Mouse (Mus musculus) embryonic facial prominence, embryonic 10.5 days (tissue): Measurements from ENCODE around the gene Med13l. TPM values are rescaled to one million over a fixed set of nuclear protein-coding genes. Genes with fewer than 3 reads are reported as not detected.

Source experiments
- DNase-seq: peaks from one replicate; pipeline ENCODE4 v3.0.0-alpha.2; 2017; ENCODE audit warnings: low spot score
- H3K27ac ChIP-seq: fragments of 300-500 bp; sonication (generic); replicated peaks from 2 replicates; pipeline ENCODE4 v1.5.1; 2016; ENCODE audit warnings: mild to moderate bottlenecking
- H3K27me3 ChIP-seq: fragments of 300-500 bp; sonication (generic); replicated peaks from 2 replicates; pipeline ENCODE4 v1.6.1; 2016; ENCODE audit warnings: low read depth, mild to moderate bottlenecking; ENCODE audit not compliant: poor library complexity, severe bottlenecking
- H3K36me3 ChIP-seq: fragments of 300-500 bp; sonication (generic); replicated peaks from 2 replicates; pipeline ENCODE4 v1.6.1; 2016; ENCODE audit warnings: mild to moderate bottlenecking, moderate library complexity
- H3K4me1 ChIP-seq: fragments of 300-500 bp; sonication (generic); 2 replicates; pipeline ENCODE4 v1.6.1; 2016
- H3K4me3 ChIP-seq: fragments of 300-500 bp; sonication (generic); 2 replicates; pipeline ENCODE4 v1.5.1; 2016; ENCODE audit warnings: mild to moderate bottlenecking, moderate library complexity
- H3K9me3 ChIP-seq: fragments of 300-500 bp; sonication (generic); 2 replicates; pipeline ENCODE4 v1.6.1; 2016; ENCODE audit warnings: mild to moderate bottlenecking
- WGBS: fragments of 180-500 bp; shearing (Covaris S2); methylation state at CpG from one replicate; pipeline ENCODE4 v1.1.7; 2016; 5-methylcytosine and 5-hydroxymethylcytosine counted together
- polyA plus RNA-seq: library from polyadenylated mRNA; unstranded; fragments of >200 nt; fragmentation: Nextera tagmentation; extraction: Ambion mirVana; gene quantifications from 2 replicates; pipeline ENCODE4 v1.2.1, GENCODE M21; 2016

Gene Med13l
- polyA plus RNA-seq, 1 experiment from 2014 or later: 11.6 TPM

DNA sequence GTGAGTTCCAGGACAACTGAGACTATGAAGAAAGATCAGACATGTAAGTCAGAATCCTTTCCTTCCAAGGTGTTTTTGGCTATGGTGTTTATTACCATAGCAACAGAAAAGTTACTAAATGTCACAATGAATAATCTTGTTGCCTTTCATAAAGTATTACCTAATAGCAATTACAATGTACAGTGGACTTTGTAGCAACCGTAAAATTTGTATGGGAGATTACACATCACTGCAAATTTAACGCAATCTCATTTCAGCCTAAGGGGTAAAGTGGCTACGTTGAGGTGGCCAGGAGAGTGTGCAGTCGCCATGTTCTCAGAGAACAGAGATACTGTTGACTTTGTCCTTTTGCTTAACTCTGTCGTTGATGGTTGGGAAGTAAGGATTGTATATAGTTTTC, 61.9 kb downstream of the Med13l start:
- Histone ChIP-seq H3K27me3 (no peaks in the 10 kb centered on the region), H3K4me1 (peaks cover 44% of the 10 kb centered on the region), H3K9me3 (no peaks in the 10 kb centered on the region), H3K27ac (no peak overlapping the region), H3K36me3 (no peaks in the 10 kb centered on the region), H3K4me3 (no peak overlapping the region)
- WGBS: 94% methylated on average over 5 of the region's 5 CpGs
- DNase-seq: no peak

DNA sequence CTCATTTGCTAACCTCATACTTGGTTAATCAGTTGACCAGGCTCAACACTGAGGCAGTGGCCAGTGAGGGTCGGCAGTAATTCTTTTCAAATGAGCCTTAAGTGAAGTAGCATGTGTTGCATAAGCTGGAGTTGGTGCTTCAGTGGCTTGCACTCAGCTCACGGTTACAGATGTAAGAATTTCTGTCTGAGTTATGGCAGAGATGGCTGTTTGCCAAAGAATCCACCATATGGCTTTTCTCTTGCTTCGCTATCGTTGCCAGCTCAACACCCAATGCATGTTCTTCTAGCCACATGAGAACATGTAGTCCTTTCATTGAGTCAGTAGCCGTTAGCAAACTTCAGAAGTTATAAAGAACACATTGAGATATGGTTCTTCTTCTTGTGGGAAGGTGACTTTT, 63.3 kb downstream of the Med13l start:
- Histone ChIP-seq H3K9me3 (no peaks in the 10 kb centered on the region), H3K27ac (no peak overlapping the region), H3K4me1 (peaks cover 37% of the 10 kb centered on the region), H3K4me3 (no peak overlapping the region), H3K27me3 (no peaks in the 10 kb centered on the region), H3K36me3 (no peaks in the 10 kb centered on the region)
- WGBS: 87% methylated on average over 5 of the region's 5 CpGs
- no peak for DNase-seq

- Histone ChIP-seq H3K9me3 (no peaks in the 10 kb centered on the region), H3K4me3 (no peak overlapping the region), H3K36me3 (no peaks in the 10 kb centered on the region), H3K27me3 (no peaks in the 10 kb centered on the region), H3K27ac (no peak overlapping the region), H3K4me1 (peaks cover 22% of the 10 kb centered on the region)
- DNase-seq: no peak
- WGBS: 92% methylated on average over 5 of the region's 5 CpGs
Observed at GRCm38 (mm10) chr5:118627630-118628029, 67.2 kb downstream of the Med13l start.

DNA sequence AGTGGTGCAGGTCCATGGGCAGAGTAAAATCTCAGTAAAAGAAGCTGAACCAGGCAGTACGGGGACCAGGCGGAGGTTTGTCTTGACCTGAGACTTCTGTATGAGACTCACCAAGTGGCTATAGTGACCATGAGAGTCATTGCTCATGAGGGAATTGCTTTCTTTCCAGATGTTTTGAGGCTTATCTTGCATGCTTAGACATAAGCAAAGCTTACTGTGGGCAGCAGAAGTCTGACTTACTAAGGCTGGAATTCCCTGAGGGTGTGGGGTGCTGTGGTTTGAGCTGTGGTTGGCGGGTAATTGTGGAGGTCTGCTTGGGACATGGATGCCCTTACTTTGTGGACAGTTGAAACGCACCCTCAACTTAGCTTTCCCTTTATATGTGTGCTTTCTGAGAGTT, 67.7 kb downstream of the Med13l start:
- Histone ChIP-seq H3K4me1 (peaks cover 28% of the 10 kb centered on the region), H3K36me3 (no peaks in the 10 kb centered on the region), H3K4me3 (no peak overlapping the region), H3K27me3 (no peaks in the 10 kb centered on the region), H3K9me3 (no peaks in the 10 kb centered on the region), H3K27ac (no peak overlapping the region)
- 93% methylated on average over 4 of the region's 4 CpGs for whole genome bisulfite sequencing
- no peak for DNase-seq

GRCm38 (mm10) chr5:118632346-118632745, 71.9 kb downstream of the Med13l start:
- DNase-seq: no peak
- no peak overlapping the region for H3K27ac ChIP-seq
- no peak overlapping the region for H3K4me3 ChIP-seq
- H3K36me3 ChIP-seq: no peaks in the 10 kb centered on the region
- H3K9me3 ChIP-seq: no peaks in the 10 kb centered on the region
- H3K4me1 ChIP-seq: peaks cover 56% of the 10 kb centered on the region
- no peaks in the 10 kb centered on the region for H3K27me3 ChIP-seq
- WGBS: 80% methylated on average over 8 of the region's 8 CpGs

GRCm38 (mm10) chr5:118633106-118633505, 72.6 kb downstream of the Med13l start:
- Histone ChIP-seq H3K27me3 (no peaks in the 10 kb centered on the region), H3K4me1 (peaks cover 60% of the 10 kb centered on the region), H3K36me3 (no peaks in the 10 kb centered on the region), H3K9me3 (no peaks in the 10 kb centered on the region), H3K4me3 (no peak overlapping the region), H3K27ac (no peak overlapping the region)
- DNase-seq: no peak
- 79% methylated on average over 8 of the region's 8 CpGs for WGBS

DNA sequence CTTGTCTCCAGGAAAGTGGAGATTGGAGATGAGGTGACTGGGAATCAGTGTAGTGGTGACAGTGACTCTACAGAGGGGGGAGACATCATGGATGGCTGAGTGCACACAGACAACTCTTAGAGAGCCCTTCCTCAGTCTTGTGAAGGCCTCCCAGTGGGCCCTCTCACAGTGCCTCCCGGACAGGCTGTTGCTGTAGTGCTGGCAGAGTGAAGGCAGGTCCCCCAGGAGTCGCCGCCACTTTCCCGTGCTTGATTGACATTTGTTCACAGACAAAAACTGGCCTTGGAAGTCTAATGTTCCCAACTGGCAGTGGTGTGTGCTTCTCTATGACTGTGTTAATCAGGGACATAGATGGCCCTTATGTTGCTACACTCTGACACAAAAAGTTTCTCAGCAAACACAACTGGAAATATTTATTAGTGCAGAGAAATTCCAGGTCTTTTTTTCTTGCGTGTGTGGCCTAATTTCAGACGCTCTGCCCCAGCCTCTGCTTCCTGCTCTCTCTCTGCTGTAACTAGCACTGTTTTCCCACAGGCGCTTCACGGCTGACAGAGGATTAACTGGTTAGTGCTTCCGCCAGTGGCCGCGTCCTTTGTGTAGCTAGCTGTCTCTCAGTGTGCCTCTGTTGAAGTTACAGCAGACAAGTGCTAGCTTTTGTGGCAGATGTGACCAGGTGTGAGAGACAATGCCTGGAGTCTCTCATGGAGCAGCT, 75.2 kb downstream of the Med13l start:
- peak; percentile 46 for DNase-seq
- H3K4me1 ChIP-seq: peaks cover 62% of the 10 kb centered on the region
- 6% methylated on average over 11 of the region's 11 CpGs for WGBS

DNA sequence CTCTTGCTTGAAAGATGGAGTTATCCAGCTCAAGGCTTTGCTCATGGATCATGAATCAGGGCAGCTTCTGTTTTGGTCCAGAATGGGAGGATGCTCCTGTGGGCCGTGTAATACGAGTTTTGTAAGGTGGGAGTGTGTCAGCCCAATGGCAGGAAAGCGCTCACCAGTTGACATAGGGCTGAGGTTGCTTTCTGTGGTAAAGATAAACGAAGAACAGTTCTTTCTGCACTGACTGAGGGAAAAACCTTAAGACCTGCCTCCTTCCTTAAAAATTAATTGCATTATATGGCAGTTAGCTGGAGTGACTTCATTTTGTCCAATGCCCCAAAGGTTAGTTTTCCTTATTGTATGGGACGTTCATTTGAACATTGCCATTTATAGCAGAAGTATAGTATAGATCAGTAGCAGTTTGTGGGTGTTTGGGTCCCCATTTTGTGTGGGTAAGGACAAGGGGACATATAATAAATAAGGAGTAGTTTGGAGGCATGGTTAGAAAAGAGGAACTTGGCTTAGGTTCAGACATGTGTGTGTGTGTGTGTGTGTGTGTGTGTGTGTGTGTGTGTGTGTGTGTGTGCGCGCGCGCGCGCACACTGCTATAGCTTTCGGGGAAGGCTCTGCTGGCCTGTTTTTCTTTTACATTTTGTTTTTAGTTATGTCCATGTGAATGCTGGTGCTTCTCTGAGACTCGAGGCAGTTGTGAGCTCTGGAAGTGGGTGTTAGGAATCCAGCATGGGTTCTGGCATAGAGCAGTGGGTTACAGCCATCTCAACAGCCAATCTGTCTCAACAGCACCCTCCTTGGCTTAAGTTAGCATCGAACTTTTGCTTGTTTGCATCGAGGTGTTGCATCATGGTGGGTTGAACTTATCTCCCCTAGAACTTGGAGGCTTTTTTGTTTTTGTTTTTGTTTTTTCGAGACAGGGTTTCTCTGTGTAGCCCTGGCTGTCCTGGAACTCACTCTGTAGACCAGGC, 76.2 kb downstream of the Med13l start:
- H3K9me3 ChIP-seq: no peaks in the 10 kb centered on the region
- no peak overlapping the region for H3K4me3 ChIP-seq
- peaks cover 64% of the 10 kb centered on the region for H3K4me1 ChIP-seq
- no peaks in the 10 kb centered on the region for H3K27me3 ChIP-seq
- H3K27ac ChIP-seq: peak overlapping the region; percentile 70
- H3K36me3 ChIP-seq: no peaks in the 10 kb centered on the region
- WGBS: 85% methylated on average over 16 of the region's 16 CpGs
- no peak for DNase-seq

More for the DNA sequence above, 75.2 kb downstream of the Med13l start:
- Histone ChIP-seq H3K4me3 (no peak overlapping the region), H3K27ac (peak overlapping the region; percentile 70), H3K27me3 (no peaks in the 10 kb centered on the region), H3K36me3 (no peaks in the 10 kb centered on the region), H3K9me3 (no peaks in the 10 kb centered on the region)

- H3K9me3 ChIP-seq: no peaks in the 10 kb centered on the region
- WGBS: 79% methylated on average over 4 of the region's 4 CpGs
- no peak overlapping the region for H3K27ac ChIP-seq
- H3K4me1 ChIP-seq: peaks cover 66% of the 10 kb centered on the region
- no peak for DNase-seq
- no peak overlapping the region for H3K4me3 ChIP-seq
- no peaks in the 10 kb centered on the region for H3K36me3 ChIP-seq
- no peaks in the 10 kb centered on the region for H3K27me3 ChIP-seq
Observed at GRCm38 (mm10) chr5:118637931-118638330, 77.5 kb downstream of the Med13l start.

DNA sequence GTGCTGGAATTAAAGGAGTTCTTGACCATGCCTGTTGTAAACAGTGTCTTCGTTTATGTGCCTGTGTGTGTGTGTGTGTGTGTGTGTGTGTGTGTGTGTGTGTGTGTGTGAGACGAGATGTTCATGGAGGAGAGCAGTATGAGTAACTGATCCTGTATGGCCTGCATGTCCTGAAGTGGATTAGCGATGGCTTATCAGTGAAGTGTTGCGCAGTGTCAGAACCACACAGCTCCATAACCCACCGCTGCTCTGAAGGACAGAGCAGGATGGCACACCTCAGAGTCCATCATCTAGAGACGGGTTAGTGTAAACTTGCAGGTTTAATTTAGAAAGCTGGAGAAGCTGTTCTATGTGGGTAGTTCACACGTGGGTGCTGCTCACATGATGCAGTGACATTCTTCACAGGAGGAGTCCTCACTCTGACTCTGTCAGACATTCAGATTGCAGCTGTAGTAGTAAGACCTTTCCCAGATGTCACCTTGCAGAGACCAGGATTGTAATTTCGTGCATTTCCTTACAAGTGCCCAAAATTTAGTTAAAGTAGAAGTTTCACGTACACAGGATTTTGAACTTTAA, 78.1 kb downstream of the Med13l start:
- Histone ChIP-seq H3K27ac (no peak overlapping the region), H3K9me3 (no peaks in the 10 kb centered on the region), H3K4me1 (peaks cover 66% of the 10 kb centered on the region), H3K4me3 (no peak overlapping the region), H3K27me3 (no peaks in the 10 kb centered on the region), H3K36me3 (no peaks in the 10 kb centered on the region)
- no peak for DNase-seq
- 84% methylated on average over 9 of the region's 9 CpGs for WGBS

DNA sequence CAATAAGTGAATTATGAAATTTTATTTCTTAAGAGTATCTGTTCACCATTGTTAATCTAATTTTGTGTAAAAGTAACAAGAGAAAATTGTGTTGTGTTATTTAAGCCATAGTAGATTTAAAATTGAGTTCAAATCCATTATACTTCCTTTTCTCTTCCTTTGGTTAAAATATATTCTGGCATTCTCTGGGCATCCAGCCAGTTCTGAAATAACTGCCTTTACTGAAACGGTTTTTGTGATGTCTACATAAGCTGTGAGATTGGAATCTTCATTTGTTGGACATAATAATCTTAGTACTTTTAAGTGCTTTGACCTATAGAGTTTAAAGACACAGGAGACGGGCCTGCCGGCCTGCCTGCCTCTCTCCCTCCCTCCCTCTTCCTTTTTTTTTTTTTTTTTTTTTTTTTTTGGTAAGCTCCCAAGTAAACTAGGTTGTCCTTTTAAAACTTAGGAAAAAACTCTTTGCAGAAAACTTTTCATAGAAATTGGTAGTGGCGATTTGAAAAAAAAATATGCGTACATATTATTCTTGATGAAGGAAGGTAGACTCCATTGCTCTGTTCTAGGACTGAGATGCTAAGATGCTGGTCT, 78.7 kb downstream of the Med13l start:
- 65% methylated on average over 5 of the region's 5 CpGs for WGBS
- Histone ChIP-seq H3K27ac (no peak overlapping the region), H3K4me3 (no peak overlapping the region), H3K4me1 (peaks cover 68% of the 10 kb centered on the region), H3K27me3 (no peaks in the 10 kb centered on the region), H3K9me3 (no peaks in the 10 kb centered on the region), H3K36me3 (no peaks in the 10 kb centered on the region)
- DNase-seq: no peak

- H3K9me3 ChIP-seq: no peaks in the 10 kb centered on the region
- H3K27me3 ChIP-seq: no peaks in the 10 kb centered on the region
- no peak overlapping the region for H3K27ac ChIP-seq
- WGBS: 90% methylated on average over 12 of the region's 12 CpGs
- H3K36me3 ChIP-seq: no peaks in the 10 kb centered on the region
- H3K4me3 ChIP-seq: no peak overlapping the region
- DNase-seq: no peak
- peaks cover 56% of the 10 kb centered on the region for H3K4me1 ChIP-seq
Observed at GRCm38 (mm10) chr5:118644041-118644440, 83.6 kb downstream of the Med13l start.
